ENCODE assay signal across 23 mouse cellular contexts in the genomic region with DNA sequence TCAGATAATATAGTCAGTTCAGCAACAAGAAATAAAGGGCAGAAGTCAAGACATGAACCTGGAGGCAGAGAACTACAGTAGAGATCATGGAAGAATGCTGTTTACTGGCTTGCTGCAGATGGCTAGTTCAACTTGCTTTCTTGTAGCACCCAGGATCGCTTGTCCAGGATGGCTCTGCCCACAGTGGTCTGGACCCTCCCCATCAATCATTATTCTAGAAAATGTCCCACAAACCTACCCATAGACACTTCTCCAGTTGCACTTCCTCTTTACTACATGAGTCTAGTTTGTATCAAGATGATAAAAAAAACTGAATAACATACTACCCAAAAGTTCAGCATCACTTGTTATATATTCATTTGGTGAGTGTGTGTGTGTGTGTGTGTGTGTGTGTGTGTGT.
"Had no signal": no experiment of that assay in that cellular context is flagged by ENCODE, and none has a peak within 500 bp of the region (broad histone marks: within the 10 kb centered on the region; RNA-seq: fewer than 3 reads in every experiment).

No protein-coding gene starts in this region.

- H3K4me3 ChIP-seq: heart, embryonic 10.5 days; heart, embryonic 12.5 days; hindbrain, embryonic 10.5 days; hindbrain, embryonic 12.5 days; intestine, embryonic 15.5 days; left cerebral cortex, adult 2 months; limb, embryonic 10.5 days; limb, embryonic 12.5 days; liver, embryonic 13.5 days had no signal

- H3K9ac ChIP-seq: heart, embryonic 12.5 days; hindbrain, embryonic 12.5 days; hindbrain, embryonic 14.5 days; intestine, embryonic 15.5 days; limb, embryonic 12.5 days; liver, embryonic 13.5 days had no signal

- H3K27ac ChIP-seq: heart, embryonic 10.5 days; hindbrain, embryonic 10.5 days; hindbrain, embryonic 12.5 days; hindbrain, embryonic 14.5 days; intestine, embryonic 15.5 days; left cerebral cortex, adult 2 months; limb, embryonic 10.5 days; limb, embryonic 12.5 days; liver, embryonic 13.5 days had no signal

- DNase-seq: gastrocnemius, postnatal 14 days; gastrocnemius, postnatal 36 days; heart, adult 18-20 months; heart, postnatal 10 days; heart, postnatal 4 days; kidney, adult 18-20 months; kidney, adult 8-10 months; kidney, postnatal 14 days; kidney, postnatal 36 days; liver; liver, embryonic 13.5 days had no signal

- H3K36me3 ChIP-seq: heart, embryonic 10.5 days; heart, embryonic 12.5 days; hindbrain, embryonic 10.5 days; hindbrain, embryonic 12.5 days; intestine, embryonic 15.5 days; limb, embryonic 10.5 days; limb, embryonic 12.5 days; liver, embryonic 13.5 days had no signal

- ATAC-seq: hindbrain, embryonic 16.5 days; inflammation-experienced regulatory T-cells, adult 6 months; intestine, embryonic 15.5 days; intestine, postnatal 0 days had no signal

- H3K9me3 ChIP-seq: heart, embryonic 12.5 days; hindbrain, embryonic 12.5 days; intestine, embryonic 15.5 days; limb, embryonic 10.5 days; limb, embryonic 12.5 days; liver, embryonic 13.5 days had no signal

- H3K4me1 ChIP-seq: heart, embryonic 10.5 days; heart, embryonic 12.5 days; hindbrain, embryonic 10.5 days; hindbrain, embryonic 12.5 days; intestine, embryonic 15.5 days; limb, embryonic 10.5 days; limb, embryonic 12.5 days; liver, embryonic 13.5 days had no signal

- H3K27me3 ChIP-seq: heart, embryonic 12.5 days; hindbrain, embryonic 12.5 days; intestine, embryonic 15.5 days; limb, embryonic 12.5 days; liver, embryonic 13.5 days had no signal
